Mouse (Mus musculus) bone marrow, adult 2 months (tissue): ENCODE results near the gene Ncstn.

ENCODE experiments used
- CTCF ChIP-seq: fragments of 200-500 bp; IDR thresholded peaks from 2 replicates; pipeline ENCODE4 v1.5.1; 2011; ENCODE audit warnings: low read length, control low read depth; ENCODE audit not compliant: control insufficient read depth, insufficient read depth
- POLR2A ChIP-seq: fragments of 200-500 bp; IDR thresholded peaks from 2 replicates; pipeline ENCODE4 v1.6.1; 2011; ENCODE audit warnings: low read depth, mild to moderate bottlenecking, control low read depth, low read length, borderline replicate concordance; ENCODE audit not compliant: control insufficient read depth

GRCm38 (mm10) chr1:172095202-172095601, 12.6 kb upstream of the Ncstn start:
- TF ChIP-seq POLR2A (no peak), CTCF (no peak)
